Comparison of ENCODE assay signal across 13 mouse cellular contexts in the genomic region with DNA sequence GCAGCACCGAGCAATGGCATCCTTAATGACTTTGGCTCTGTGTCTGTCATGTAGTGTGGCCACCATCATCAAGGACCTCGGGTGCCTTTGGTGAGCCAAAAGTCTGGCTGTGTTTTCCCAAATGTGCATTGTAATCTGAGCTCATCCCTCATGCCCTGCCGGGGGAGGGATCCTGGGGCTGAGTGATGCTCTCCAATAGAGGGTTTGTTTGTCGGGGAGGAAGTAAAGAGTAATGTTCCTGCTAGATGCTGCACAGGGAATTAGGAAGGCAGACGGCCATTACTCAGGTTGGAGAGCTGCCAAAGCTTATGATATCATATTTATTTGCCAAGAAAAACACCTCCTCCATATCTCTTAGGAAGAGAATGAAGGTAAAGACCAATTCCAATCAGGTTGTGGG.
DNase-seq lines count a peak whose midpoint lies in the region; ATAC-seq and TF ChIP-seq lines count a peak whose summit lies in the region.
"Had no signal": no experiment of that assay in that cellular context is flagged by ENCODE, and none has a peak within 500 bp of the region (broad histone marks: within the 10 kb centered on the region; RNA-seq: fewer than 3 reads in every experiment).

No protein-coding gene starts in this region.

- no peak overlapping the region for H3K4me2 ChIP-seq in forebrain, embryonic 13.5 days
- no peak overlapping the region for H3K4me2 ChIP-seq in forebrain, embryonic 12.5 days
- H3K4me2 ChIP-seq: lung, embryonic 15.5 days had no signal

- no peaks in the 10 kb centered on the region for H3K27me3 ChIP-seq in forebrain, embryonic 13.5 days
- H3K27me3 ChIP-seq in forebrain, embryonic 12.5 days: no peaks in the 10 kb centered on the region; the same call in 1 of the 2 replicates
- H3K27me3 ChIP-seq: lung, embryonic 15.5 days had no signal

- DNase-seq in left cerebral cortex, adult 2 months (ENCODE audit: extremely low spot score in 1 of 2, low spot score in 2 of 2): no peak
- no peak for DNase-seq in left cerebral cortex, postnatal 10 days (ENCODE audit: extremely low spot score in 1 of 2, low spot score in 2 of 2)
- peak; percentile 3 for DNase-seq in adipocyte (ENCODE audit: low spot score)
- DNase-seq in cerebellum, postnatal 10 days: peak; percentile 80 to 89
- DNase-seq in spleen, adult 12 weeks (ENCODE audit: low spot score): no peak
- DNase-seq: adrenal gland, adult 2 months; kidney, adult 11 months; kidney, postnatal 4 days; liver had no signal

- no peaks in the 10 kb centered on the region for H3K36me3 ChIP-seq in forebrain, embryonic 13.5 days (ENCODE audit: poor library complexity, severe bottlenecking)
- no peaks in the 10 kb centered on the region for H3K36me3 ChIP-seq in forebrain, embryonic 12.5 days (replicated peaks)
- H3K36me3 ChIP-seq: lung, embryonic 15.5 days had no signal

- H3K9ac ChIP-seq in forebrain, embryonic 13.5 days: no peak overlapping the region
- H3K9ac ChIP-seq in forebrain, embryonic 12.5 days: no peak overlapping the region
- H3K9ac ChIP-seq: lung, embryonic 15.5 days had no signal

- intact Hi-C loops in left cerebral cortex, adult 2 months (cut with DNase I): no loop called here
- intact Hi-C loops in left cerebral cortex, postnatal 10 days (cut with DNase I): no loop called here

- no peaks in the 10 kb centered on the region for H3K9me3 ChIP-seq in forebrain, embryonic 13.5 days (replicated peaks)
- no peaks in the 10 kb centered on the region for H3K9me3 ChIP-seq in forebrain, embryonic 12.5 days
- H3K9me3 ChIP-seq: lung, embryonic 15.5 days had no signal

- no peak overlapping the region for H3K4me3 ChIP-seq in forebrain, embryonic 13.5 days
- no peak overlapping the region for H3K4me3 ChIP-seq in forebrain, embryonic 12.5 days (replicated peaks)
- no peak overlapping the region for H3K4me3 ChIP-seq in left cerebral cortex, adult 2 months
- H3K4me3 ChIP-seq: lung, embryonic 15.5 days had no signal

- TF ChIP-seq CTCF in left cerebral cortex, adult 2 months (IDR thresholded peaks at IDR 0.05): no peak

- ATAC-seq in forebrain, embryonic 13.5 days: peak; percentile 57; the same call in 1 of the 2 replicates
- no peak for ATAC-seq in forebrain, embryonic 12.5 days (ENCODE audit: low FRiP score)
- no peak for ATAC-seq in monocyte, adult 5-6 weeks (replicated peaks; ENCODE audit: insufficient number of reproducible peaks, low FRiP score, low TSS enrichment, poor library complexity, severe bottlenecking)

- peaks cover 21% of the 10 kb centered on the region for H3K4me1 ChIP-seq in forebrain, embryonic 13.5 days
- peaks cover 31% of the 10 kb centered on the region for H3K4me1 ChIP-seq in forebrain, embryonic 12.5 days

- WGBS in forebrain, embryonic 13.5 days: 65% methylated on average over 5 of the region's 5 CpGs
- 59% methylated on average over 5 of the region's 5 CpGs for WGBS in forebrain, embryonic 12.5 days

- no peak overlapping the region for H3K27ac ChIP-seq in forebrain, embryonic 13.5 days
- no peak overlapping the region for H3K27ac ChIP-seq in forebrain, embryonic 12.5 days
- 0 out of 2 replicates have a peak overlapping the region, but pooled peaks have one; percentile 11 for H3K27ac ChIP-seq in left cerebral cortex, adult 2 months
- H3K27ac ChIP-seq: lung, embryonic 15.5 days had no signal

Comparison
In these comparisons a context has a peak if more than half of its experiments do, and no peak if none do; other contexts are left out.
1. DNase-seq: peak in adipocyte (single experiment) and cerebellum, postnatal 10 days (2 of 2); none in left cerebral cortex, adult 2 months (0 of 2), left cerebral cortex, postnatal 10 days (0 of 2) and spleen, adult 12 weeks (single experiment).